Mouse (Mus musculus) WW6 (cell line): ENCODE data around the gene Tars2.
"Not testable (repeated sequence)": the region's sequence is repeated elsewhere in the genome, so short reads cannot be mapped to it uniquely, and the experiment has no call there.

Source experiments
- DNase-seq: peaks from one replicate; pipeline ENCODE4 v3.0.0-alpha.2; 2013; ENCODE audit warnings: low read depth, low spot score

Gene Tars2

GRCm38 (mm10) chr3:95695796-95696195, 64.2 kb downstream of the Tars2 start:
- no peak for DNase-seq

- no peak for DNase-seq
These were observed 65.0 kb downstream of the Tars2 start for GRCm38 (mm10) chr3:95694808-95695703.

GRCm38 (mm10) chr3:95693821-95694807, 65.9 kb downstream of the Tars2 start:
- DNase-seq: no peak

GRCm38 (mm10) chr3:95692677-95693076, 67.3 kb downstream of the Tars2 start:
- DNase-seq: no peak

GRCm38 (mm10) chr3:95690552-95690951, 69.5 kb downstream of the Tars2 start:
- DNase-seq: not testable (repeated sequence)
